15 mouse cellular contexts compared by ENCODE assay signal in the genomic region with DNA sequence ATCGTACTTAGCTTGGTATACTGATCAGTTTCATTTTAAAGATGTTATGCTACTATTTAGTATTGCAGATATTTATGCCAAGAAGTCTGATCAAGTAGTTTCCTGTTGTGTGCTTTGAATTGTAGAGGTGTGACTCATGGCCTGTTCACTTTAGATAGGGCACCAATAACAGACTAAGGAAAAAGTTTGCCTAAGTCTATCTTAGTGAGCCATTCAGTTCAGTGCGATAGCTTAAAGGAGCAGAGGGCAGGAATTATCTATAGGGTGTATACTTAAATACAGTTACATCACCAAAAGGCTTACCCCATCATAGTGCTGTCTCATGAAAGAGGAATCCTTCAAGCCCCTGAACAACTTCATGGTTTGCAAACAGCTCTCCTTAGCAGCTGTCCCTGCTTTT.
"Had no signal": no experiment of that assay in that cellular context is flagged by ENCODE, and none has a peak within 500 bp of the region (broad histone marks: within the 10 kb centered on the region; RNA-seq: fewer than 3 reads in every experiment).

No protein-coding gene starts in this region.

- ATAC-seq: lung, postnatal 0 days; midbrain, embryonic 13.5 days; midbrain, embryonic 15.5 days had no signal

- H3K36me3 ChIP-seq: lung, embryonic 15.5 days; midbrain, embryonic 13.5 days; midbrain, embryonic 15.5 days; neural tube, embryonic 12.5 days had no signal

- H3K4me2 ChIP-seq: lung, embryonic 15.5 days; midbrain, embryonic 11.5 days; midbrain, embryonic 13.5 days; midbrain, embryonic 15.5 days; neural tube, embryonic 12.5 days had no signal

- DNase-seq: lung, adult 2 months; lung, postnatal 14 days; lung, postnatal 36 days; right cerebral cortex, postnatal 14 days; thymus, adult 2 months; thymus, postnatal 25 days; thymus, postnatal 4 days had no signal

- H3K27me3 ChIP-seq: lung, embryonic 15.5 days; megakaryocyte, embryonic 14.5 days; midbrain, embryonic 13.5 days; midbrain, embryonic 15.5 days; neural tube, embryonic 12.5 days had no signal

- H3K4me3 ChIP-seq: lung, embryonic 15.5 days; megakaryocyte, embryonic 14.5 days; midbrain, embryonic 13.5 days; midbrain, embryonic 15.5 days; neural tube, embryonic 12.5 days had no signal

- H3K9me3 ChIP-seq: lung, embryonic 15.5 days; megakaryocyte, embryonic 14.5 days; midbrain, embryonic 13.5 days; midbrain, embryonic 15.5 days; neural tube, embryonic 12.5 days had no signal

- H3K9ac ChIP-seq: lung, embryonic 15.5 days; midbrain, embryonic 13.5 days; midbrain, embryonic 15.5 days; neural tube, embryonic 12.5 days had no signal

- H3K4me1 ChIP-seq: lung, embryonic 15.5 days; megakaryocyte, embryonic 14.5 days; midbrain, embryonic 13.5 days; midbrain, embryonic 15.5 days; neural tube, embryonic 12.5 days had no signal

- H3K27ac ChIP-seq: lung, embryonic 15.5 days; macrophage; midbrain, embryonic 13.5 days; midbrain, embryonic 15.5 days; neural tube, embryonic 12.5 days had no signal
